10 mouse cellular contexts compared by ENCODE assay signal in genomic region chr2:36198882-36199262, GRCm38 (mm10). TPM values are rescaled to one million over a fixed set of nuclear protein-coding genes. Genes with fewer than 3 reads are reported as not detected.
DNase-seq lines count a peak whose midpoint lies in the region; ATAC-seq and TF ChIP-seq lines count a peak whose summit lies in the region.
"Had no signal": no experiment of that assay in that cellular context is flagged by ENCODE, and none has a peak within 500 bp of the region (broad histone marks: within the 10 kb centered on the region; RNA-seq: fewer than 3 reads in every experiment).

No protein-coding gene starts in this region.

- peaks cover 61% of the 10 kb centered on the region for H3K4me1 ChIP-seq in heart, embryonic 13.5 days
- peaks cover 57% of the 10 kb centered on the region for H3K4me1 ChIP-seq in E14TG2a.4 (replicated peaks; ENCODE audit: low read depth, low read length)
- peaks cover 80% of the 10 kb centered on the region for H3K4me1 ChIP-seq in liver, embryonic 13.5 days (replicated peaks)

- ATAC-seq in heart, embryonic 13.5 days (ENCODE audit: extremely low read depth, insufficient number of reproducible peaks, low FRiP score, low TSS enrichment) = no peak
- ATAC-seq in erythroid progenitor cell, adult 5-6 weeks (replicated peaks; ENCODE audit: low FRiP score, poor library complexity, severe bottlenecking) = peak; percentile 50
- ATAC-seq in liver, embryonic 13.5 days (ENCODE audit: low read depth) = peak; percentile 43
- ATAC-seq: activated CD4-positive, CD25-positive, alpha-beta regulatory T cell, adult 4 months had no signal

- peak overlapping the region; percentile 39 for H3K4me3 ChIP-seq in heart, embryonic 13.5 days
- 0 out of 2 replicates have a peak overlapping the region, but pooled peaks have one; percentile 2 for H3K4me3 ChIP-seq in E14TG2a.4 (replicated peaks; ENCODE audit: low read length)
- H3K4me3 ChIP-seq in liver, embryonic 13.5 days (replicated peaks) = peak overlapping the region; percentile 59

- peak overlapping the region; percentile 82 for H3K27ac ChIP-seq in heart, embryonic 13.5 days (replicated peaks)
- peak overlapping the region; percentile 99 for H3K27ac ChIP-seq in liver, embryonic 13.5 days

- TF ChIP-seq CTCF in E14TG2a.4 (conservative IDR thresholded peaks at IDR 0.05; ENCODE audit: low read length) = no peak

- H3K27me3 ChIP-seq in heart, embryonic 13.5 days (replicated peaks) = peaks cover 40% of the 10 kb centered on the region
- peaks cover 89% of the 10 kb centered on the region for H3K27me3 ChIP-seq in E14TG2a.4 (ENCODE audit: insufficient read depth, low read length)
- H3K27me3 ChIP-seq in liver, embryonic 13.5 days = peaks cover 34% of the 10 kb centered on the region

- H3K9me3 ChIP-seq in heart, embryonic 13.5 days = no peaks in the 10 kb centered on the region
- H3K9me3 ChIP-seq in E14TG2a.4 (ENCODE audit: low read length) = peaks cover 4% of the 10 kb centered on the region; the same call in 1 of the 2 replicates
- no peaks in the 10 kb centered on the region for H3K9me3 ChIP-seq in liver, embryonic 13.5 days (replicated peaks)

- no peaks in the 10 kb centered on the region for H3K36me3 ChIP-seq in heart, embryonic 13.5 days
- H3K36me3 ChIP-seq in E14TG2a.4 (ENCODE audit: insufficient read depth, low read length) = no peaks in the 10 kb centered on the region
- no peaks in the 10 kb centered on the region for H3K36me3 ChIP-seq in liver, embryonic 13.5 days

- H3K4me2 ChIP-seq in heart, embryonic 13.5 days = peak overlapping the region; percentile 69
- H3K4me2 ChIP-seq in liver, embryonic 13.5 days = peak overlapping the region; percentile 90

- no peak for DNase-seq in heart, adult 18-20 months
- no peak for DNase-seq in liver, embryonic 13.5 days
- DNase-seq in urinary bladder, postnatal 10 days (ENCODE audit: low spot score) = no peak
- DNase-seq in frontal cortex, postnatal 10 days (ENCODE audit: low spot score in 2 of 2) = no peak
- DNase-seq in embryo, embryonic 11 days = no peak
- DNase-seq: cerebellum, adult 2 months had no signal

- 30% methylated on average over 3 of the region's 3 CpGs for WGBS in heart, embryonic 13.5 days
- WGBS in liver, embryonic 13.5 days (ENCODE audit: insufficient replicate concordance) = 2% methylated on average over 3 of the region's 3 CpGs

- H3K9ac ChIP-seq in heart, embryonic 13.5 days = peak overlapping the region; percentile 70
- H3K9ac ChIP-seq in liver, embryonic 13.5 days = peak overlapping the region; percentile 84

RNA-seq across cellular contexts. Expression of gene Ptgs1, which starts 31.4 kb away (rescaled TPM):
- 23.3 and 25.2 TPM in 2 replicates for polyA plus RNA-seq in heart, embryonic 13.5 days (2015; fragmentation: Nextera tagmentation; extraction: Ambion mirVana)
- total RNA-seq in heart, adult 18-20 months (2021) = 10 to 100 TPM; 12.4 to 16.1 TPM
- 17.7 and 18.4 TPM in 2 replicates for total RNA-seq in erythroid progenitor cell, adult 5-6 weeks (2015; ENCODE audit: low replicate concordance)
- 3.6 and 5.4 TPM in 2 replicates for total RNA-seq in erythroid progenitor cell, adult 5-6 weeks (2017; ENCODE audit: low replicate concordance)
- polyA plus RNA-seq in liver, embryonic 13.5 days (2015; fragmentation: Nextera tagmentation; extraction: Ambion mirVana) = 18.6 and 20.5 TPM in 2 replicates

Comparison
In these comparisons a context has a peak if more than half of its experiments do, and no peak if none do; other contexts are left out.
1. H3K4me3 ChIP-seq: peak in every context shown above with its lines; median percentile 59 in liver, embryonic 13.5 days; 39 in heart, embryonic 13.5 days; 2 in E14TG2a.4.